Mouse (Mus musculus) C2C12 (cell line): ENCODE measurements around the gene Msrb3.

Experiments
- CTCF ChIP-seq: IDR thresholded peaks from one replicate; pipeline ENCODE4 v1.5.1; 2011; ENCODE audit not compliant: control insufficient read depth, insufficient read depth, insufficient read length
- MYOG ChIP-seq: IDR thresholded peaks from one replicate; pipeline ENCODE4 v1.6.1; 2011; ENCODE audit not compliant: control insufficient read depth, insufficient read length; ENCODE audit errors: extremely low read depth

DNA sequence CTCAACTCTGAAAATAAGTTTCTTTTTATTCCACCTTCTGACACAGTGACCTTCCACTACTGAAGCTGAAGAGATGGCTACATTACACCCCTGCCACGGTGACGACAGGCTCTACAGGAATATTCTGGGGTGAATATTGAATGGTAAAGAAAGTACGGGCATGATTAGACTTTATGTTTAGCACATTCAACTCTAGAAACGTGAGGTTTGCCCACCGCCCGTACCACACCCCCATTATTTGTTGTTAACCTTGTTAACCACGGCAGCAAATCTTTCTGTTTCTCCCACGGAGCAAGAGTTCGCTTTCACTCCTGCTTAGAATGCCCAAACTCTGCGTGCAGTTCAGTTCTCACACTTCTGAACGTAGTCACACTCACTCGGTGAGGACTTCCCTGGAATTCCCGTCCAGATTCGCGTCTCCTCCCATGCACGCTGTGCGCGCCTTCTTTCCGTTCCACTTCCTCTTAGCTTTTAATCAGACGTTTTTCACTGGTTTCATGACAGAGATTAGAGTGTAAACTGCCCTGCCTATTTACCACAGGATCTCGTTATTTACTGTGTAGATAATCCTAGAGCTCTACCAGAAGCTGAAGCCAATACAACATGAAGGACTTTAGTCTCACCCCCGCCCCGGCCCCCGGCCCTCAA, 87.0 kb downstream of the Msrb3 start:
- TF ChIP-seq MYOG (no peak), CTCF (no peak)
